Mouse (Mus musculus) forebrain, postnatal 0 days (tissue): ENCODE results near the gene Tmem255b. TPM values are rescaled to one million over a fixed set of nuclear protein-coding genes. Genes with fewer than 3 reads are reported as not detected.
A peak's percentile ranks its signal among the peaks of the same experiment; 100 is the strongest.

ENCODE experiments used
- ATAC-seq: fragments of 200-750 bp; cut with Nextera tagmentation; 2 replicates; pipeline ENCODE4 v1.8.0; 2017; ENCODE audit warnings: mild to moderate bottlenecking, moderate library complexity
- DNase-seq: peaks from one replicate; pipeline ENCODE4 v3.0.0-alpha.2; 2015
- H3K27ac ChIP-seq: fragments of 300-500 bp; sonication (generic); 2 replicates; pipeline ENCODE4 v1.5.1; 2014; ENCODE audit warnings: low read depth, mild to moderate bottlenecking, antibody characterized with exemption, low read length, moderate library complexity, mixed read lengths
- H3K27me3 ChIP-seq: fragments of 300-500 bp; sonication (generic); 2 replicates; pipeline ENCODE4 v1.6.1; 2014; ENCODE audit warnings: mild to moderate bottlenecking, low read length, mixed read lengths; ENCODE audit not compliant: insufficient read depth
- H3K36me3 ChIP-seq: fragments of 300-500 bp; sonication (generic); 2 replicates; pipeline ENCODE4 v1.6.1; 2014; ENCODE audit warnings: mild to moderate bottlenecking, moderate library complexity; ENCODE audit not compliant: insufficient read depth
- H3K4me1 ChIP-seq: fragments of 300-500 bp; sonication (generic); 2 replicates; pipeline ENCODE4 v1.6.1; 2014; ENCODE audit warnings: antibody characterized with exemption; ENCODE audit not compliant: insufficient read depth
- H3K4me2 ChIP-seq: fragments of 300-500 bp; sonication (generic); 2 replicates; pipeline ENCODE4 v1.6.1; 2014; ENCODE audit warnings: low read depth, mild to moderate bottlenecking, moderate library complexity
- H3K4me3 ChIP-seq: fragments of 300-500 bp; sonication (generic); 2 replicates; pipeline ENCODE4 v1.5.1; 2014; ENCODE audit warnings: low read depth, low read length, mixed read lengths
- H3K9ac ChIP-seq: fragments of 300-500 bp; sonication (generic); 2 replicates; pipeline ENCODE4 v1.6.1; 2014; ENCODE audit warnings: mild to moderate bottlenecking
- H3K9me3 ChIP-seq: fragments of 300-500 bp; sonication (generic); 2 replicates; pipeline ENCODE4 v1.6.1; 2016; ENCODE audit warnings: low read length
- CTCF ChIP-seq: sonication (generic); IDR thresholded peaks from 2 replicates; pipeline ENCODE4 v1.5.1; 2016; ENCODE audit warnings: antibody characterized with exemption, control low read depth, low read depth
- WGBS: fragments of 180-500 bp; shearing (Covaris S2); extraction: QIAGEN DNeasy Blood & Tissue Kit; methylation state at CpG from one replicate; pipeline ENCODE4 v1.1.7; 2014; 5-methylcytosine and 5-hydroxymethylcytosine counted together
- polyA plus RNA-seq: library from polyadenylated mRNA; unstranded; fragments of >200 nt; fragmentation: Nextera tagmentation; extraction: Ambion mirVana; gene quantifications from 2 replicates; pipeline ENCODE4 v1.2.1, GENCODE M21; 2015
- total RNA-seq: library from RNA; depleted of rRNA; stranded (reverse); fragments of >200 nt; gene quantifications from 2 replicates; pipeline ENCODE4 v1.2.3, GENCODE M21; 2014

The Tmem255b gene
- total and polyA plus RNA-seq, 2 experiments from 2014 or later: 1.0 to 1.6 TPM

GRCm38 (mm10) chr8:13404666-13405131 is 30.3 kb upstream of the Tmem255b start, which contains the start of gene Grk1:
TSS of gene Grk1 (plus strand) at chr8:13405081.
- Histone ChIP-seq H3K4me1 (no peaks in the 10 kb centered on the region), H3K27me3 (no peaks in the 10 kb centered on the region), H3K36me3 (no peaks in the 10 kb centered on the region), H3K27ac (no peak within 1 kb of the TSS), H3K9me3 (no peaks in the 10 kb centered on the region), H3K4me3 (no peak within 1 kb of the TSS), H3K4me2 (no peak within 1 kb of the TSS), H3K9ac (no peak within 1 kb of the TSS)
- no peak for TF ChIP-seq CTCF
- WGBS: 78% methylated on average over 5 of the region's 5 CpGs
- ATAC-seq: no peak
- no peak for DNase-seq

DNA sequence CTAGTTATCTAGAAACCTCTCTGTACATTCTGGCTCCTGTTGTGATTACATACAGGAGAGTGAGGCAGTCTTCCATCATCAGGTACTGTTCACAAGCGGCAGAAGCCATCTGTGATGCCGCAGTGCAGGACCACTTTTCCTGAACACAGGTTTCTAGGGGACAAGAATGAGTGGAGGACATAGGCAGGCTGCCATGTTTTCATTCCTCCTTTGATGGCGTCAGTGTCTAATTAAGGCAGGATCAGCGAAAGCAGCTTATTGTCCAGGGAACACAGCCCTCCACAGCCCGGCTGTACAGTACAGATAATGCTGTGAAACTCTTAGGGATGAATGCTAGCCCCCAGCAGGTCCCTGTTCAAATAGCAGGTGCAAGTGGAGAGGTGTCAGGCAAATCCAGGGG is 29.0 kb upstream of the Tmem255b start:
- H3K4me2 ChIP-seq: no peak overlapping the region
- no peak for TF ChIP-seq CTCF
- H3K36me3 ChIP-seq: no peaks in the 10 kb centered on the region
- no peaks in the 10 kb centered on the region for H3K4me1 ChIP-seq
- H3K27ac ChIP-seq: no peak overlapping the region
- H3K27me3 ChIP-seq: no peaks in the 10 kb centered on the region
- no peak for ATAC-seq
- DNase-seq: no peak
- no peaks in the 10 kb centered on the region for H3K9me3 ChIP-seq
- H3K9ac ChIP-seq: no peak overlapping the region
- WGBS: 42% methylated on average over 5 of the region's 5 CpGs
- H3K4me3 ChIP-seq: no peak overlapping the region

DNA sequence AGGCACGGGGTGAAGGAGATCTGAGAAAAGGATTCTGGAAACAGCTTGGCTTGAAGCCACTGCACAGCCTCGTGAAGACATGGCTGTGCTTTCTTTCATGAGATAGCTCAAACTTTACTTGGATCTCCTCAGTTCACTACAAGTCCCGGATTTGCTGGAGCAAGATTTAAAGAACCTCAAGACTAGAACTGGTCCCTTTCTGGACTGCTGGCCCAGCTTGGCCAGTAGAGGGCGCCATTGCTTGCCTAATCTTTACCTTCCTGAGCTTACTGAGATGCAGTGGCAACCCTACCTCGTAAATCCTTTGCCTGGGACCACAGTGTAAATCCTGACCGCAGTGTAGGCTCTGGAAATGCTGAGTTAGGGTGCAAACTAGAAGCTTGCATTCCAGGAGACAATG is 23.4 kb upstream of the Tmem255b start:
- 32% methylated on average over 6 of the region's 6 CpGs for WGBS
- no peak overlapping the region for H3K4me3 ChIP-seq
- peak; percentile 87 for TF ChIP-seq CTCF
- DNase-seq: peak; percentile 84
- no peaks in the 10 kb centered on the region for H3K27me3 ChIP-seq
- no peaks in the 10 kb centered on the region for H3K4me1 ChIP-seq
- H3K9me3 ChIP-seq: no peaks in the 10 kb centered on the region
- ATAC-seq: peak; percentile 70
- no peaks in the 10 kb centered on the region for H3K36me3 ChIP-seq
- no peak overlapping the region for H3K27ac ChIP-seq
- H3K9ac ChIP-seq: no peak overlapping the region
- no peak overlapping the region for H3K4me2 ChIP-seq

DNA sequence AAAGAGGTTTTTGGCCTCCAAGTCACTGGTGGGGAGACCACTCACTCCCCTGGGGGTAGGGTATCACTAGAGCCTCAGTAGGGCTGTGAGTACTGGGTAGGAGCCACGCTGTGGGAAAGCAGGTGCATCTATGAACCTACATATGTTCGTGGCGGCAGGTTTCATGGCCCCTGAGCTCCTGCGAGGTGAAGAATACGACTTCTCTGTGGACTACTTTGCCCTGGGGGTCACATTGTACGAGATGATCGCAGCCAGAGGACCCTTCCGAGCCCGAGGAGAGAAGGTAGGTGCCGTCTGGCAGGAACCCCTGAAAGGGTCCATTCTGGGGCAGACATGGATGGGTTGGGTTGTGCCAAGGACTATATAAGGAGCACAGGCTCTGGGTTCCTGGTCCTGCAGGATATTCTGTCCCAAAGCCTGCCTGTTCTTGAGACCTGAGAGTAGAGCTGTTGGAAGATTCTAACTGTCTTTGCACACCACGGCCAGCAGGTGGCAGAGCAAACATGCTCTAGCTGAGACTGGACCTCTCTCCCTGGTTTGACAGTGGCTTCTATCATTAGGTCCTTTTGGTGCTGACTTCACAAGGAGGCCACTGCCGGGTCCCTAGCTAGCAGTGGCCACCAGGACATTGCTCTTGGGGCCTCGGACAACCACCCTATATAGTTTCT is 22.0 kb upstream of the Tmem255b start:
- Histone ChIP-seq H3K4me2 (no peak overlapping the region), H3K4me3 (no peak overlapping the region), H3K4me1 (no peaks in the 10 kb centered on the region), H3K27me3 (no peaks in the 10 kb centered on the region), H3K9me3 (no peaks in the 10 kb centered on the region), H3K36me3 (no peaks in the 10 kb centered on the region), H3K27ac (no peak overlapping the region), H3K9ac (no peak overlapping the region)
- WGBS: 64% methylated on average over 13 of the region's 13 CpGs
- TF ChIP-seq CTCF: peak; percentile 90
- DNase-seq (peak; percentile 77), ATAC-seq (peak; percentile 61)

GRCm38 (mm10) chr8:13413823-13414390 is 21.1 kb upstream of the Tmem255b start:
- DNase-seq (no peak), ATAC-seq (no peak)
- Histone ChIP-seq H3K36me3 (no peaks in the 10 kb centered on the region), H3K27me3 (no peaks in the 10 kb centered on the region), H3K4me3 (no peak overlapping the region), H3K9ac (no peak overlapping the region), H3K4me1 (no peaks in the 10 kb centered on the region), H3K27ac (no peak overlapping the region), H3K4me2 (no peak overlapping the region), H3K9me3 (no peaks in the 10 kb centered on the region)
- 58% methylated on average over 12 of the region's 12 CpGs for WGBS
- no peak for TF ChIP-seq CTCF

GRCm38 (mm10) chr8:13415879-13416278 is 19.1 kb upstream of the Tmem255b start:
- no peaks in the 10 kb centered on the region for H3K9me3 ChIP-seq
- ATAC-seq (no peak), DNase-seq (no peak)
- 75% methylated on average over 10 of the region's 10 CpGs for WGBS
- no peak overlapping the region for H3K27ac ChIP-seq
- H3K4me2 ChIP-seq: no peak overlapping the region
- no peak overlapping the region for H3K9ac ChIP-seq
- no peaks in the 10 kb centered on the region for H3K27me3 ChIP-seq
- H3K36me3 ChIP-seq: no peaks in the 10 kb centered on the region
- no peaks in the 10 kb centered on the region for H3K4me1 ChIP-seq
- H3K4me3 ChIP-seq: no peak overlapping the region
- TF ChIP-seq CTCF: no peak

DNA sequence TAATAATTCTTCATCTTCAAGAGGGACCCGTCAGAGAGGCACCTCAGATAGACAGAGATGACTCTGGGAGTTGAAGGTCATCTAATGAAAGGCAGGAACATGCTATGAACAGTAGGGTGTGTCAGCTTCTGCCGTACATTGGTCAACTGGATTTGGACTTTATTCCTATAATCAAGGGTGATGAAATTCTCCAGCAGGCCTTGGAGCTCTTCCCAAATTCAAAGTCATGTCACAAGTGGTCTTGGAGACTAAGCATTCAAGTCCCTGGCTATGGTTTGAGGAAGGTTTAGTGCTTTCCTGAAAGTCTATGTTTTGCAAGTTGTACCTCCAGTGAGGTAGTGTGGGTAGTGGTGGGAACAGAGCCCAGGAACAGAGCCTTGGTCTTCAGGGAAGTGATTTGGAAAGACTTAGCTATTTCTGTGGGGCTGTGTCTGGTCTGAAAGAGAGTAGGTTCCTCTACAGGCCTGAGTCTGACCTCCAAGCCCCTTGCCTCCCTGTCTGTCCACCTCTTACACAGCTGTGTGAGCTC is 15.8 kb upstream of the Tmem255b start:
- Histone ChIP-seq H3K27ac (no peak overlapping the region), H3K4me2 (no peak overlapping the region), H3K4me1 (no peaks in the 10 kb centered on the region), H3K9me3 (no peaks in the 10 kb centered on the region), H3K4me3 (no peak overlapping the region), H3K36me3 (no peaks in the 10 kb centered on the region), H3K27me3 (no peaks in the 10 kb centered on the region), H3K9ac (no peak overlapping the region)
- ATAC-seq: no peak
- DNase-seq: no peak
- WGBS: 80% methylated on average over 2 of the region's 2 CpGs
- TF ChIP-seq CTCF: no peak
